Mouse (Mus musculus) cortical plate, adult 2 months (tissue): ENCODE results near the gene Slc25a29.

Experiments
- CTCF ChIP-seq: fragments of 200-500 bp; IDR thresholded peaks from 2 replicates; pipeline ENCODE4 v1.5.1; 2011; ENCODE audit warnings: mild to moderate bottlenecking, control low read depth, low read length; ENCODE audit not compliant: insufficient read depth; ENCODE audit errors: extremely low read depth
- POLR2A ChIP-seq: fragments of 200-500 bp; IDR thresholded peaks from 2 replicates; pipeline ENCODE4 v1.6.1; 2011; ENCODE audit warnings: mild to moderate bottlenecking, low read length, control low read depth; ENCODE audit not compliant: insufficient read depth; ENCODE audit errors: extremely low read depth

DNA sequence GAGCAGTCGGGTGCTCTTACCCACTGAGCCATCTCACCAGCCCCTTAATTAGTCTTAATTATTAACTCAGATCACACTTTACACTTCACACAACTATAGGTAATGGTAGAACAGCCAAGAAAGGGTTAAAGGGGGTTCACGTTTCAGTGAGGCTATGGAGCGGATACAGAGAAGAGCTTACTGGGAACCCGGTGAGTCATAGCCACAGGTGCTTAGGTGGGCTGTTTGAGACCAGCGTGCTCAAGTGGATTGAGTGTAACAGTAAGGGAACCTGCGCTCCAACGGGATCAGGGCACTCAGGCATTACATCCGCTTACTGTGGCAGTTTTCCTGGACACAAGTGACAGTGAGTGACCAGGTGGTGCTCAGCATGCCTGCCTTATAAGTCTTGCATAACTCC lies 12.6 kb downstream of the Slc25a29 start:
- TF ChIP-seq CTCF (no peak), POLR2A (no peak)
